Mouse (Mus musculus) forebrain, embryonic 15.5 days (tissue): Measurements from ENCODE around the gene Dct. TPM values are rescaled to one million over a fixed set of nuclear protein-coding genes. Genes with fewer than 3 reads are reported as not detected.

Experiments used
- ATAC-seq: fragments of 200-750 bp; cut with Nextera tagmentation; replicated peaks from 2 replicates; pipeline ENCODE4 v1.8.0; 2017; ENCODE audit warnings: mild to moderate bottlenecking, moderate TSS enrichment, moderate library complexity
- H3K27ac ChIP-seq: fragments of 300-500 bp; sonication (generic); replicated peaks from 2 replicates; pipeline ENCODE4 v1.5.1; 2015; ENCODE audit warnings: mild to moderate bottlenecking, inconsistent platforms
- H3K27me3 ChIP-seq: fragments of 300-500 bp; sonication (generic); 2 replicates; pipeline ENCODE4 v1.6.1; 2015; ENCODE audit warnings: inconsistent platforms
- H3K36me3 ChIP-seq: fragments of 300-500 bp; sonication (generic); 2 replicates; pipeline ENCODE4 v1.6.1; 2015; ENCODE audit warnings: mild to moderate bottlenecking, inconsistent platforms
- H3K4me1 ChIP-seq: fragments of 300-500 bp; sonication (generic); 2 replicates; pipeline ENCODE4 v1.6.1; 2015; ENCODE audit warnings: inconsistent platforms
- H3K4me2 ChIP-seq: fragments of 300-500 bp; sonication (generic); replicated peaks from 2 replicates; pipeline ENCODE4 v1.6.1; 2015; ENCODE audit warnings: mild to moderate bottlenecking, inconsistent platforms
- H3K4me3 ChIP-seq: fragments of 300-500 bp; sonication (generic); 2 replicates; pipeline ENCODE4 v1.5.1; 2015; ENCODE audit warnings: mild to moderate bottlenecking, inconsistent platforms
- H3K9ac ChIP-seq: fragments of 300-500 bp; sonication (generic); replicated peaks from 2 replicates; pipeline ENCODE4 v1.6.1; 2015; ENCODE audit warnings: mild to moderate bottlenecking, inconsistent platforms
- H3K9me3 ChIP-seq: fragments of 300-500 bp; sonication (generic); 2 replicates; pipeline ENCODE4 v1.6.1; 2016; ENCODE audit warnings: inconsistent platforms
- WGBS: fragments of 180-500 bp; shearing (Covaris S2); methylation state at CpG from one replicate; pipeline ENCODE4 v1.1.7; 2015; ENCODE audit warnings: mixed read lengths; 5-methylcytosine and 5-hydroxymethylcytosine counted together
- polyA plus RNA-seq: library from polyadenylated mRNA; unstranded; fragments of >200 nt; fragmentation: Nextera tagmentation; extraction: Ambion mirVana; gene quantifications from 2 replicates; pipeline ENCODE4 v1.2.1, GENCODE M21; 2015

Gene Dct
- polyA plus RNA-seq, 1 experiment from 2014 or later: 7.2 TPM

DNA sequence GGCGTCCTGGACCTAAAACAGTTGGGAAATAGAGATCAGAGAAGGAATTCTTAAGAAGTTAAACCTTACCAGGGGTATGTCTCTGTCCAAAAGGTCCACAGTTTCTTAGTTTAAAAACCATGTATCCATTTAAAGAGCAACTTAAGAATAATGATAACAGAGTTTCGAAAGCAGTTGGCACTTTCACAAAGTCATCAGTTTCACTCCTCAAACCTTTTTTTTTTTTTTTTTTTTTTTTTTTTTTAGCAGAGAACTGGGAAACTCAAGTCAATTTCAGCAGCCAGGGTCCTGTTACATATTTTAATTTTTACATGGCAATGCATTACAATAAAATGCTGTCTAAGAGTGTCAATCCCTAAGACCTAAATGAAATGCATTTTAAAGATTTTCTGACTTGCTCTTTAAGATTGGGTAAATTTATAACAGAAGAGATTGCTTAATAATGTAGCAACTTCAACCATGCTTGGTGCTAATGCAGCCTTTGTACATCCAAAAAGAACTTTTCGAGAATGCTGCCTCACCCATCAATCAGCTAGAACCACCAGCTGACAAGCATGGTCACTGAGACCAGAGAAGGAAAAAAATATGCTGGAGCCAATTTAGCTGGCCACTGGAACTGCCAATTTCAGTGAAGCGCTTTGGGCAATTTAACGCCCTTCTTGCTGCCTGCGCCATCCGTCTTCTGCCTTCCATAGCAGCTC lies 11.3 kb downstream of the Dct start:
- WGBS: 73% methylated on average over 7 of the region's 7 CpGs
- no peak overlapping the region for H3K27ac ChIP-seq
- no peak overlapping the region for H3K4me3 ChIP-seq
- H3K4me2 ChIP-seq: no peak overlapping the region
- H3K36me3 ChIP-seq: no peaks in the 10 kb centered on the region
- no peak overlapping the region for H3K9ac ChIP-seq
- ATAC-seq: no peak
- no peaks in the 10 kb centered on the region for H3K9me3 ChIP-seq
- H3K27me3 ChIP-seq: no peaks in the 10 kb centered on the region
- 0 out of 2 replicates have a peak, but pooled peaks cover 5% of the 10 kb centered on the region for H3K4me1 ChIP-seq

DNA sequence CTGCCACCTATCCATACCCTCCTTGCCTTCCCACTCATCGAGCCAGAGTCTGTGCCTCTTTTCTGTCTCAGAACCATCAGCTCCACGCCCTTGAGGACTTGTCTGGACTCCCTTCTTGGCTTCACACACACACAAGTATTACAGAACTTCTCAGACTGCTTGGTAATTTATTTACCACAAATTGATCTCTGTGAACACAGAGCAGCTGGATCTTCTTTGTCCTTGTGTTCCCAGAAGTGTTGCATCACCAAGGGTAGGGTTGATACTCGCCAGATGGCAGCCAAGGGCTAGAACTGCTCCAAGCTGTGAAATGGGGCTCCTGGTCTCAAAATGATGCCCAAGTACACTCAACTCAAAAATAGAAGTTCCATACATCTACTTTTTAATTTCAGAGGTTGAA lies 13.0 kb downstream of the Dct start:
- Histone ChIP-seq H3K4me2 (no peak overlapping the region), H3K9me3 (no peaks in the 10 kb centered on the region), H3K27me3 (no peaks in the 10 kb centered on the region), H3K36me3 (no peaks in the 10 kb centered on the region), H3K9ac (no peak overlapping the region), H3K4me1 (0 out of 2 replicates have a peak, but pooled peaks cover 5% of the 10 kb centered on the region), H3K27ac (no peak overlapping the region), H3K4me3 (no peak overlapping the region)
- 88% methylated on average over 3 of the region's 3 CpGs for WGBS
- ATAC-seq: no peak

DNA sequence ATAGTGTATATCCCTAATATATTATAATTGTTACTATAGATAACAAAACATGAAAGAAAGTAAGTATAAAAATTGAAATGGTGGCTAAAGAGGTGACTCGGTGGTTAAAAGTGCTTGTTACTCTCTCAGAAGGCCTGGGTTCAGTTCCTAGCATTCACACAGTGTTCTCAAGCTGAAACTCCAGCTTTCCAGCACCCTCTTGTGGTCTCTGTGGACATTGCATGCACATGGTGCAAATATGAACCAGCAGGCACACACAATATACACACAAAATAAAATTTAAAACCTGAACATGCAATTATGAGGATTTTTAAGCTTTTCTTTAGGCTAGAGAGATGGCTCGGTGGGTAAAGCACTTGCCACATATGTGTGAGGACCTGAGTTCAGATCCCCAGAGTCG lies 24.5 kb downstream of the Dct start:
- H3K27ac ChIP-seq: no peak overlapping the region
- no peak overlapping the region for H3K9ac ChIP-seq
- no peaks in the 10 kb centered on the region for H3K4me1 ChIP-seq
- H3K27me3 ChIP-seq: no peaks in the 10 kb centered on the region
- H3K36me3 ChIP-seq: no peaks in the 10 kb centered on the region
- H3K9me3 ChIP-seq: peaks cover 14% of the 10 kb centered on the region
- WGBS: 94% methylated on average over 3 of the region's 3 CpGs
- no peak for ATAC-seq
- H3K4me3 ChIP-seq: no peak overlapping the region
- H3K4me2 ChIP-seq: no peak overlapping the region

DNA sequence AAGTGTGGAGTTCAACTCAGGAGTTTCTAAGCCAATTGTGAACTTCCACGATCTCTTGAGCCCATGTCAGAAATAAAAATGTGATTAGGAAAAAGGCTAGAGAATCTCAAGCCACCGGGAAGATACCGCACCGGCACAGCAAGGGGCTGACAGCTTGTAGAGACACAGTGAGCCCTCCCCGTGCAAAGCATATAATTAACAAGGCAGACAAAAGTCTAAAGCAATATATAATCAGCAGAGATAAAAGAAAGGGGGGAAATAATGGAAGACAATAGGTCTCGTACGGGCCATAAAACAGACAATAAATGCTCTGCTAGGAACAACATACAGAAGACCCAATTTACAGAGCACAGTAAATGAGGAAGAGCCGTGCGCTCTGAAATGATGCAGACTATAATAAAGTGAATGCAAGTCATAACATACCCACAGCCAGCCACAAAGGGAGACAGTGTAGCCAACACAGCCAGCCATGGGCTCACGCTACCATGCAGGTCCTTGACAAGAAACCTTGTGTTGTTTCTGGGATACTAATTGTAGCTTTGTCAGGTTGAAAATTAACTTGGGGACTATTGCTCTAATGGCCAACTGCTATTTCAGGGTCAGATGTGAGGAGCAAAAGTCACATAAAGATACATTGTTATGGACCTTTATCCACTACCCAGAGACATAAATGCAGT lies 30.0 kb downstream of the Dct start:
- no peaks in the 10 kb centered on the region for H3K36me3 ChIP-seq
- no peaks in the 10 kb centered on the region for H3K27me3 ChIP-seq
- no peaks in the 10 kb centered on the region for H3K9me3 ChIP-seq
- H3K4me2 ChIP-seq: no peak overlapping the region
- H3K4me3 ChIP-seq: no peak overlapping the region
- ATAC-seq: no peak; the same call in 1 of the 2 replicates
- no peak overlapping the region for H3K9ac ChIP-seq
- H3K4me1 ChIP-seq: no peaks in the 10 kb centered on the region
- no peak overlapping the region for H3K27ac ChIP-seq
- WGBS: 40% methylated on average over 10 of the region's 10 CpGs

DNA sequence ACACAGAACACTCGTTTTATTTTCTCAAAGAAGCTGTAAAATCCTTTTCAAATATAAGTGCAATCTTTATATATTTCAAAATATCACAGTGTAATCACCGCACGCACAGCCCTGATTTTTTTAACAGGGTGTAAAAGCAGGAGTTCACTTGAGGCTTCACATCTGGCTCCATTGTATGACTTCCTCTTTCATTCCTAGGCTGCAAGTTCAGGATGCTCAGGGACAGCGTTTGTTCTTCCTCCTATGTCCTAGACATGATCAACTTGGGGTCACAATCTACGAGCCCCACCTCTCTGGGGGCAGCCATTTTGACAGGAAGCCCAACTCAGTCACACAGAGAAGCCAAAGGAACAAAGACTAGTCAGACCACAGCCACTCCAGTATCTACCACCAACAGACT lies 32.7 kb downstream of the Dct start:
- Histone ChIP-seq H3K27ac (no peak overlapping the region), H3K4me1 (no peaks in the 10 kb centered on the region), H3K9ac (no peak overlapping the region), H3K9me3 (no peaks in the 10 kb centered on the region), H3K27me3 (no peaks in the 10 kb centered on the region), H3K36me3 (no peaks in the 10 kb centered on the region), H3K4me2 (no peak overlapping the region), H3K4me3 (no peak overlapping the region)
- ATAC-seq: no peak
- WGBS: 85% methylated on average over 5 of the region's 5 CpGs

DNA sequence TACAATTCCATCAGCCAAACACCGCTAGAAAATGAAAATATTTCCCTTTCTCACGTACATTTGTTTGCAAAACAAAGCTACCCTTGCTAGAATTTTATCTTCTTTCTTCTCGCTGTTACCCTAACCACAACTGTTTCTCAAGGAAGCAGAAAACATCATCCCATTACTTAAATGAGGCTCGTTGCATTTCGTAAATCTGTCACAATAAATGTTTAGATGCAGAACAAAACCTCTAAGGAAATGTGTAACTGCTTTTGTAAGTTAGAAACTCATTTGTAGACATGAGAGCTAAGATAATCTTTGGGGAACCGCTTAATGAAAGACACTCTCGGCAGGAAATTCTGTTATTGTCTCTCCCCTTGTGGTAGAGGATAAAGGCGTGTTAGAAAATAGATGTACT lies 38.8 kb downstream of the Dct start:
- Histone ChIP-seq H3K4me2 (no peak overlapping the region), H3K9ac (no peak overlapping the region), H3K27me3 (no peaks in the 10 kb centered on the region), H3K9me3 (no peaks in the 10 kb centered on the region), H3K36me3 (no peaks in the 10 kb centered on the region), H3K4me3 (no peak overlapping the region), H3K4me1 (no peaks in the 10 kb centered on the region), H3K27ac (no peak overlapping the region)
- 62% methylated on average over 8 of the region's 8 CpGs for WGBS
- ATAC-seq: no peak

DNA sequence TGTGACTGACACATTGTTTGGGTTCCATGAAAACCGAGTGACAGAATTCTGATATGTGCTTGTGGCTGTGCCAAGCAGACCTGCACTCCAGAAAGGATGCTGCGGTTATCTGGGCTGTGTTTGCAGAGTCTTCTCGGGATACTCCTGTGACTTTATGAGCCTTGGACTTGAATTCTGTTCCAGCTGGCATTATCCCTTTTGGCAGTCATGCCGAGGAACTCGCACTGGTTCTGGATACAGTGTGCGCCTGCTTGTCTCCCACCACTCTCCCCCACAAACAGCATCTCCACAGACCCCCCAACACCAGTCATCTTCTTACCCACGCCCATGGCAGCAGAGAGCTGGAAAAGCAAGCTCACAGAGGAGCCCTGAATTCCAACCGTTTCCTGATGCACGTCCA lies 42.5 kb downstream of the Dct start:
- Histone ChIP-seq H3K27ac (no peak overlapping the region), H3K27me3 (no peaks in the 10 kb centered on the region), H3K9me3 (no peaks in the 10 kb centered on the region), H3K36me3 (no peaks in the 10 kb centered on the region), H3K4me2 (no peak overlapping the region), H3K9ac (no peak overlapping the region), H3K4me3 (no peak overlapping the region), H3K4me1 (no peaks in the 10 kb centered on the region)
- WGBS: 69% methylated on average over 9 of the region's 9 CpGs
- no peak for ATAC-seq

DNA sequence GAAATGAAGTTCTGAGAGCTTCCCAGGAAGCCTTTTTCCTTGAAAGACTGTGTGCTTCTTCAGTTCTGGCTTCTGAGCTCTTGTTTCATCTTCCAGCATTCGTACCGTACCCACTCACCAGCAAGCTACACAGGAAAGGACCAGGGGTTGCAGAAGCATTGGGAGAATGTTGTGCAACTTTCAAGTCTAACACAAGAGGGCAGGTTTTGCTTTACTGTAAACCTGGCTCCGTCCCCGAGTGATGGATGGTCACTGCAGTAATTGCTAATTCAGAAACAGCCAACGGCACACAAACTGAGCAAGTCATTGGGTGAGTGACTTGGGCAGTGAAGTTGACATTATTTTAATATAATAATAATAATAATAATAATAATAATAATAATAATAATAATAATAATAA lies 46.3 kb downstream of the Dct start:
- H3K27me3 ChIP-seq: no peaks in the 10 kb centered on the region
- H3K4me3 ChIP-seq: no peak overlapping the region
- no peaks in the 10 kb centered on the region for H3K36me3 ChIP-seq
- ATAC-seq: peak; percentile 26; the same call in 1 of the 2 replicates
- peaks cover 16% of the 10 kb centered on the region for H3K4me1 ChIP-seq
- WGBS: 10% methylated on average over 5 of the region's 5 CpGs
- H3K4me2 ChIP-seq: no peak overlapping the region
- no peaks in the 10 kb centered on the region for H3K9me3 ChIP-seq
- no peak overlapping the region for H3K9ac ChIP-seq
- H3K27ac ChIP-seq: no peak overlapping the region

DNA sequence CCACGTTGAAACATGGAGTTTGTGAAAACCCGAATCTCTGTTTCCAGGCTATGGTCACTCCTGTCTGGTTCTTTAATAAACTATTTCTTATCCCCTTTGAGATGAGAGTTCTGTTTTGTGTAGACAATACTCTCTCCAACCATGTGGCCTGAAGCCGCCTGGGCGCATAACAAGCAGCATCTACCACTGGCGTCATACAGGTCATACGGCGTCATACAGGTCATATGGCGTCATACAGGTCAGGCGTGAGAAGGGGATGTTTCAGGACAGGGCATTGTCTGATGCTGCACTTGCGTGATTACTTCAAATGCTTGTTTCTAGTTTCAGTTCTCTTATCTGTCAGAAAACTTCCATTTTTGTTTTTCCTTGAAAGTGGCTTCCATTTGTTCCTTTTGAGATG lies 47.6 kb downstream of the Dct start:
- Histone ChIP-seq H3K4me1 (peaks cover 16% of the 10 kb centered on the region), H3K4me2 (no peak overlapping the region), H3K27me3 (no peaks in the 10 kb centered on the region), H3K9me3 (no peaks in the 10 kb centered on the region), H3K9ac (no peak overlapping the region), H3K27ac (no peak overlapping the region), H3K4me3 (no peak overlapping the region), H3K36me3 (no peaks in the 10 kb centered on the region)
- 93% methylated on average over 10 of the region's 10 CpGs for whole genome bisulfite sequencing
- no peak for ATAC-seq

DNA sequence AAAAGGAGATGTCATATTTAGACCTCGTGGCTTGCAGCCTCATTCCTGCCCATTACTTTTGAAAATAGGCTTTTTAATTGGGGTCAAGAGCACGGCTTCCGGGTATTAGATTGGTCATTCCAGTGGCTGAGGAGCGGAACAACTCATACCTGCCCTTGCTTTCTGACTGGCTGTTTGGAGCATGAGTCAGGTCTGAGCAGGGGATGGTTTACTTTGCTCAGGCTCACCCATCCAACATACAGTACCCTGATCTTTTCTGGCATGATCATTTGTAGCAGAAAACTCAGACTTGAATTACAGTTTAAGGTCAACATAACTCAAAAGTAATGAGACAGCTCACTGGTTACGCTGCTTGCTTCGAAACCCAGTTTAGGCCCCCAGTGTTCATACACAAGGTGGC lies 58.2 kb downstream of the Dct start:
- WGBS: 90% methylated on average over 6 of the region's 6 CpGs
- no peaks in the 10 kb centered on the region for H3K9me3 ChIP-seq
- no peak for ATAC-seq

DNA sequence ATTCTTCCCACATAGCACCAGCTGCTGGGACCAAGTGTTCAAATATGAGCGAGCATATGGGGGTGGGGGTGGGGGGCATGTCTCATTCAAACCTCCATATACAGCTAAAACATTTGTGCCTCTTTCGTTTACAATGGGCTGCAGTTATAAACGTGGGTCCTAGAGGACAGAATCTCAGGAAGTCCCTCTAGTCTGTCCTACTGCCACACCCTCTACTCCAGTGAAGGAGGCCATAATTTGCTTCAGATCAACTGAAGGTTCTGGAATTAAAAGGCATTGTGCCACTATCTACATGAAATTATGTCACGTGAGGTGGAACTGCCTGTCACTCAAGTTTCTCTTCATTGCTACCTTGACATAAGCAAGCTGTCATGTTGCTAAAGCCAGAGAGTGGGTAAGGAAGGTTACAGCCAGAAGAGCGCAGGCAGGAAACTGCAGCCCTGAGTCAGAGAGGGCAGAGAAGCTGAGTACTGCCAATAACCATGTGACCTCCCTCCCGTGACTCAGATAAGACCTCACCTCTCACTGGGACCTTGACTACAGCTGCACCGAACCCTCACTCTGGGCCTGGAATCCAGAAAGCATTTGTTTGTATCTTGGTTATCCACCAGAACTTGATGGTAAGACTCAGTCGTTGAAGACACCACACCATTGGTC lies 59.3 kb downstream of the Dct start:
- WGBS: 74% methylated on average over 8 of the region's 8 CpGs
- ATAC-seq: no peak

More for the DNA sequence above, 58.2 kb downstream of the Dct start:
- H3K27me3 ChIP-seq: no peaks in the 10 kb centered on the region
- H3K4me2 ChIP-seq: no peak overlapping the region
- H3K4me3 ChIP-seq: no peak overlapping the region
- H3K4me1 ChIP-seq: no peaks in the 10 kb centered on the region
- H3K36me3 ChIP-seq: no peaks in the 10 kb centered on the region
- H3K9ac ChIP-seq: no peak overlapping the region
- no peak overlapping the region for H3K27ac ChIP-seq

DNA sequence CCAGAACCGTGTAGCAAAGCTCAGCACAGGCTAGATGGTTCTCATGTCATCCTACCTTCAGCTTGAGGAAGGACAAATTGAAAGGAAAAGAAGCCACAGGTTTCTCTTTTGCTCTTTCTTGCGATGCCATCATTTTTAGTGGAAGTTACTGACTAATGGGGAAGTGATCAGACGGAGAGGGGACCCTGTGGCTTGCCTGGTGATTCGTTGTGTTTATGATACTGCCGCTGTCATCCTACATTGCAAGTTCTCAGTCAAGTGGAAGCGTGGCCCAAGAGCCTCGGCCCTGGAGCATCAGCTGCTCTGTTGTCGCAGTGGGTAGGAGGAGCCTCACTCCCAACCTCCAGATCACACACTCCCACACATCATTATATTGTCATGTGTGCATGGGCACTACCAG lies 61.8 kb downstream of the Dct start:
- WGBS: 89% methylated on average over 8 of the region's 8 CpGs
- no peak overlapping the region for H3K4me2 ChIP-seq
- H3K4me3 ChIP-seq: no peak overlapping the region

More for the DNA sequence above, 59.3 kb downstream of the Dct start:
- Histone ChIP-seq H3K9me3 (no peaks in the 10 kb centered on the region), H3K4me1 (no peaks in the 10 kb centered on the region), H3K4me2 (no peak overlapping the region), H3K9ac (no peak overlapping the region), H3K4me3 (no peak overlapping the region), H3K27ac (no peak overlapping the region), H3K27me3 (no peaks in the 10 kb centered on the region), H3K36me3 (no peaks in the 10 kb centered on the region)

More for the DNA sequence above, 61.8 kb downstream of the Dct start:
- no peak for ATAC-seq
- H3K4me1 ChIP-seq: no peaks in the 10 kb centered on the region
- H3K27me3 ChIP-seq: no peaks in the 10 kb centered on the region
- no peaks in the 10 kb centered on the region for H3K9me3 ChIP-seq
- no peak overlapping the region for H3K27ac ChIP-seq
- no peaks in the 10 kb centered on the region for H3K36me3 ChIP-seq
- no peak overlapping the region for H3K9ac ChIP-seq
